Comparison of ENCODE assay signal across 19 mouse cellular contexts in the genomic region with DNA sequence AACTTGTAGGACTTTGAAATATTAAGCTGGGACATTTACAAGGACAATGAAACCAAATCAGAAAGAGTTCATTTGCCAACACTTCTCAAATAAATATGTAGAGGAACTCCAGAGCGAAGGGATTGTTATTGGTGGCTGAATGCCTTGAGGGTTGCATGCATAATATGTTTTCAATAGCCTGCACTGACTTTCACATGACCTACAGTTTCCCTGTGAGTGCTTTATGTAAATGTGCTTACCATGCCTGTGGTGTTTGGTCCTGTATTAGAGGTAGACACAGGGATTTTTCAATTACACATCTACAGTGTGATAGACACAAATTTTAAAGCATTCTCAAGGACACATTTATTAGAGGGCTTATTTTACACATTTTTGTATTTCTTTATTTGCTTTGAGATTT.
DNase-seq lines count a peak whose midpoint lies in the region; ATAC-seq lines count a peak whose summit lies in the region.
"Had no signal": no experiment of that assay in that cellular context is flagged by ENCODE, and none has a peak within 500 bp of the region (broad histone marks: within the 10 kb centered on the region; RNA-seq: fewer than 3 reads in every experiment).

No protein-coding gene starts in this region.

- peak; percentile 4 for DNase-seq in embryo, embryonic 10.5 days (ENCODE audit: low spot score)
- DNase-seq in embryo, embryonic 9.5 days (ENCODE audit: extremely low spot score): no peak
- peak; percentile 63 for DNase-seq in kidney, adult 9 months
- DNase-seq in R1 (ENCODE audit: low read depth, low spot score): peak; percentile 5
- no peak for DNase-seq in ovary, postnatal 36 days (ENCODE audit: low spot score)
- no peak for DNase-seq in urinary bladder, adult 18-20 months (ENCODE audit: low spot score in 2 of 2)
- DNase-seq: cerebellum, adult 9-11 months; forebrain, postnatal 0 days; right cerebral cortex, postnatal 14 days had no signal

- no peaks in the 10 kb centered on the region for H3K9me3 ChIP-seq in kidney, embryonic 15.5 days (replicated peaks)
- H3K9me3 ChIP-seq in midbrain, embryonic 13.5 days: no peaks in the 10 kb centered on the region
- H3K9me3 ChIP-seq: limb, embryonic 13.5 days; liver, embryonic 15.5 days; stomach, embryonic 15.5 days had no signal

- H3K27ac ChIP-seq in kidney, embryonic 15.5 days: no peak overlapping the region
- no peak overlapping the region for H3K27ac ChIP-seq in midbrain, embryonic 13.5 days
- H3K27ac ChIP-seq: limb, embryonic 13.5 days; liver, embryonic 15.5 days; stomach, embryonic 15.5 days had no signal

- no peak overlapping the region for H3K4me3 ChIP-seq in kidney, embryonic 15.5 days (replicated peaks)
- H3K4me3 ChIP-seq in midbrain, embryonic 13.5 days (replicated peaks): no peak overlapping the region
- H3K4me3 ChIP-seq: heart, embryonic 12.5 days; limb, embryonic 13.5 days; liver, embryonic 15.5 days; myocyte; stomach, embryonic 15.5 days had no signal

- no peak overlapping the region for H3K9ac ChIP-seq in kidney, embryonic 15.5 days
- H3K9ac ChIP-seq in midbrain, embryonic 13.5 days (replicated peaks): no peak overlapping the region
- H3K9ac ChIP-seq: forebrain, postnatal 0 days; heart, embryonic 12.5 days; limb, embryonic 13.5 days; liver, embryonic 15.5 days; stomach, embryonic 15.5 days had no signal

- no peaks in the 10 kb centered on the region for H3K4me1 ChIP-seq in kidney, embryonic 15.5 days
- H3K4me1 ChIP-seq in midbrain, embryonic 13.5 days (replicated peaks): no peaks in the 10 kb centered on the region
- H3K4me1 ChIP-seq: heart, embryonic 12.5 days; limb, embryonic 13.5 days; liver, embryonic 15.5 days; stomach, embryonic 15.5 days had no signal

- 42% methylated on average over 1 of the region's 1 CpGs for WGBS in kidney, embryonic 15.5 days
- 34% methylated on average over 1 of the region's 1 CpGs for WGBS in midbrain, embryonic 13.5 days

- ATAC-seq in kidney, embryonic 15.5 days (replicated peaks; ENCODE audit: low FRiP score): no peak
- peak; percentile 78; the same call in 1 of the 2 replicates for ATAC-seq in midbrain, embryonic 13.5 days
- ATAC-seq: CD4-positive, CD25-positive, alpha-beta regulatory T cell, adult 4 months; forebrain, postnatal 0 days; lung, postnatal 0 days had no signal

- H3K4me2 ChIP-seq in kidney, embryonic 15.5 days: no peak overlapping the region
- no peak overlapping the region for H3K4me2 ChIP-seq in midbrain, embryonic 13.5 days (replicated peaks)
- H3K4me2 ChIP-seq: heart, embryonic 12.5 days; limb, embryonic 13.5 days; liver, embryonic 15.5 days; stomach, embryonic 15.5 days had no signal

- H3K36me3 ChIP-seq in kidney, embryonic 15.5 days: no peaks in the 10 kb centered on the region
- no peaks in the 10 kb centered on the region for H3K36me3 ChIP-seq in midbrain, embryonic 13.5 days
- H3K36me3 ChIP-seq: G1E; heart, embryonic 12.5 days; limb, embryonic 13.5 days; liver, embryonic 15.5 days; stomach, embryonic 15.5 days had no signal

- no peaks in the 10 kb centered on the region for H3K27me3 ChIP-seq in kidney, embryonic 15.5 days
- H3K27me3 ChIP-seq in midbrain, embryonic 13.5 days: no peaks in the 10 kb centered on the region
- H3K27me3 ChIP-seq: heart, embryonic 12.5 days; limb, embryonic 13.5 days; liver, embryonic 15.5 days; stomach, embryonic 15.5 days had no signal

Comparison
In these comparisons a context has a peak if more than half of its experiments do, and no peak if none do; other contexts are left out.
1. DNase-seq: peak in embryo, embryonic 10.5 days (single experiment), kidney, adult 9 months (single experiment) and R1 (single experiment); none in embryo, embryonic 9.5 days (single experiment), ovary, postnatal 36 days (single experiment) and urinary bladder, adult 18-20 months (0 of 2).